Mouse (Mus musculus): ENCODE data around the gene Rassf4.

Gene Rassf4

GRCm38 (mm10) chr6:116673471-116674282 is at the start of gene Rassf4:
Gene Rassf4 (minus strand): TSS chr6:116673952.
- peak in 1 of 2 experiments; percentile 76 for DNase-seq (ENCODE audit: low spot score in 2 of 2)

DNA sequence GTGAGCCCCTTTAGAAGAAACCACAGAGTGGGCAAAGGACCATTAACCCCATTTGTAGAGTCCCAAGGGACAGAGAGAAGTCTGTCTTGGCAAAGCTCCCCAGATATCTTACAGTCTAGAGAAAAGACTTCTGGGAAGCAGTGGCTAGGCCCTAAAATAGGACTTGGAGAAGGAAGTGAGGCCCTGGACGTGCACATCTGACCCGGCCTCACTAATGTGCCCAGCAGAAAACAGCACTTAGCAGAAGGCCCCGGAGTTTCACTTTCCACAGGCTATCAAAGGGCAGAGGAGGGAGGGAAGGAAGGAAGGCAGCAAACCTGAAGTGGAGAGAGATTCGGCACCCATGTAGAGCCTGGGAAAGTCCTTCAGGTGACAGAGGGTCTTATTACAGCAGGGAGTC is 45.2 kb upstream of the Rassf4 start:
- DNase-seq (ENCODE audit: low spot score in 2 of 2) = no peak

- DNase-seq (ENCODE audit: low spot score in 2 of 2) = no peak
These were observed 44.6 kb upstream of the Rassf4 start for GRCm38 (mm10) chr6:116718361-116718760.

DNA sequence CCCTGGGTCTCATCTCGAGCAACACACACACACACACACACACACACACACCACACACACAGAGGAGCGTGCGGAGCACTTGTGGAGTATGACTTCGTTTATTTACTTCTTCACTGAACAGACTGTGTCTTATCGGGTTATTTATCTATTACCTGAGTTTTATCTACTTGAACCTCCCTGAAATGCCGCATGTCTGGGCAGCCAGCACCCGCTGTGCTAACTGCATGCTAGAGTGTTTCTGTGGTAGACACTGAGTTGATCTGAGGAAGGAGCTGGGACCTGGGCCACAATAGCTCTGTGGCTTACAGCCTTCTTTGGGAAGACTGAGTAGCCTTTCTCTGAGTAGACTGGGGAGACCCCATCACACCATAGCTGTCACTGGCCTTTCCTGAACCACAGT is 44.1 kb upstream of the Rassf4 start:
- DNase-seq (ENCODE audit: low spot score in 2 of 2) = no peak

DNA sequence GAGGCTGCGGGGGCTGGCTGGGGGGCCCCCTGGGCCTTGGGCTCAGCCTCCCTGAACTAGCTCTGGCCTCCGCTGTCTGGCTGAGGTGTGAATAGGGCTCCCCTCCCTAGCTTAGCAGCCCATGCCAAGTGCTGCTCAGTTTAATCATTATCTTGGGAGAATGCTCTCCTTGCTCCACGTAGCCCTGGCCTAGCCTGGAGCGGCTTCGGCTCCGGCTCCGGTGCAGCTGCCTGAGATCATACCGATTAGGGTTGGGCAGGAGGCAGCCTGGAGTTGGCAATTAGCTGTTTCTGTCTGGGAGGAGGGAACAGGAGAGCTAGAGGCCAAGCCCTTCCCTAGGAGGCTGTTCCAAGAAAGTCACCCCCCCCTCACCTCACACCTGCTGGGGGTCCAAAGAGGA is 42.9 kb upstream of the Rassf4 start, which contains the start of gene Tmem72:
Gene Tmem72 (minus strand): TSS at position 248 of the 400 bp plus-strand sequence.
- no peak for DNase-seq (ENCODE audit: low spot score in 2 of 2)

DNA sequence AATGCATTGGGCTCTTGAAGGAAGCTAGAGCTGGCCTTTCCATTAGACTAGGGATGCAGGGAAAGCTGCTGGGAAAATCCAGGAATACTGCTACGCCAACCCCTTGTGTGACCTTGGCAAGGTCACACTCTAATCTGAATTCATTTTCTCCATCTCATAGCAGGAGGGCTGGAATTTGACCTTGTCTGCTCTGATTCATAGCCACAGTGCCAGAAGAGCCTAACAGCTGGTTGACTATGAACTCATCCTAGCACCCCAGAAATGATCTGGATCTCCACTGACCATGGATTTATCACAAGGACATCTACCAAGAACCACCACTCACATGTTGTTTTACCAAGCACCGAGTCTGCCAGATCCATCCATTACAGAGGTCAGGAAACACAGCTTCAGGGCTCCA is 41.4 kb upstream of the Rassf4 start:
- no peak for DNase-seq (ENCODE audit: low spot score in 2 of 2)

GRCm38 (mm10) chr6:116714576-116714975 is 40.8 kb upstream of the Rassf4 start:
- no peak for DNase-seq (ENCODE audit: low spot score in 2 of 2)

- DNase-seq (ENCODE audit: low spot score in 2 of 2) = no peak
These were observed 40.2 kb upstream of the Rassf4 start for GRCm38 (mm10) chr6:116713966-116714365.

DNA sequence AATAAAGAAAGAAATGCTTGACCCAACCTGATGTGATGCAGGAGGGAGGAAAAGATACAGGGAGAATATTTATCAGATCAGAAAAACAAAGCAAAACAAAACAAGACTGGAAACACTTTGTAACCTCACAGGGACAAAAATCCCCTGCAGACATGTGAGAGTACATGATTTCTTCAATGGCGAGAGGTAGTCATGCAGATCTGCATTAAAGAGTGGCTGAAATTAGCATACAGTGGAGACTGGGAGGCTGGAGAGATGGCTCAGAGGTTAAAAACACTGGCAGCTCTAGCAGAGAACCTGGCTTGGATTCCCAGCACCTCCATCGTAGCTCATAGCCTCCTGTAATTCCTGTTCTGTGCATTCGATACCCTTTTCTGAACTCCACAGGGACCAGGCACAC is 38.8 kb upstream of the Rassf4 start:
- DNase-seq (ENCODE audit: low spot score in 2 of 2) = no peak

DNA sequence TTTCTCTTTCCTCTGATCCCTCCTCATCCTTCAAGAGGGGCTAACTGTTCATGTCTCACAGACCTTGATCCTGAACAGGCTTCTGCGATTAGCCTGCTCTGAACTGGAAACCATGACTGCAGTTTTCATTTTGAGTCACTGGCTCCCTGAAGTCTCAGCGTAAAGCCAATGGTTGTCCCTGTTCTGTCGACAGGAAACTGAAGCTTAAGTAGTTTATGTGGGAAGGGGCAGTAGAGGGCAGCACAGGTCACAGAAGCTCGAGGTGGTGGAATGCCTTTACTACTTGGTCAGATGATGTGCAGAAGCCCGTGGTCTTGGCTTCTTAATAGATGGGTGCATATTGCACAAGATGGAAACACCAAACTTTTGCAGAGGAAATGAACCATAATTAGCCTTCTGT is 38.3 kb upstream of the Rassf4 start:
- no peak for DNase-seq (ENCODE audit: low spot score in 2 of 2)

- no peak for DNase-seq (ENCODE audit: low spot score in 2 of 2)
These were observed 30.6 kb upstream of the Rassf4 start for GRCm38 (mm10) chr6:116704320-116704719.

DNA sequence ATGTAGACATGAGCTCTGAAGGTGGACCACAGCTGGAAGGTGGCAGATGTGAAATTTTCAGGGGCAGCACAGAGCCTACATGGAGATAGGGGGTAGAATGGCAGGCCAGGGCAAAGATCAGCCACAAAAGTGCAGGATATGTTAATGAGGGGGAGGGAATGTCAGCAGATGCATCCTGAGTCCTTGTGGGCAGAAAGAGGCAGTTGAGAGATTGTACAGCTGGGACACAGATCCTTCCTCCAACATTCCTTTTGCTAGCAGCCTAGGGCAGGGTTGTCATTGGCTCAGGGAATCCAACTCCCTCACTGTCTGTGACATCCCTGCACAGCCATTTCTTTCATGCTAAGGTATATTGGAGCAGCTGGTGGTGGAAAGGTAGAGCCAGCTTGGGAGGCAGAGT is 27.1 kb upstream of the Rassf4 start:
- no peak for DNase-seq (ENCODE audit: low spot score in 2 of 2)

DNA sequence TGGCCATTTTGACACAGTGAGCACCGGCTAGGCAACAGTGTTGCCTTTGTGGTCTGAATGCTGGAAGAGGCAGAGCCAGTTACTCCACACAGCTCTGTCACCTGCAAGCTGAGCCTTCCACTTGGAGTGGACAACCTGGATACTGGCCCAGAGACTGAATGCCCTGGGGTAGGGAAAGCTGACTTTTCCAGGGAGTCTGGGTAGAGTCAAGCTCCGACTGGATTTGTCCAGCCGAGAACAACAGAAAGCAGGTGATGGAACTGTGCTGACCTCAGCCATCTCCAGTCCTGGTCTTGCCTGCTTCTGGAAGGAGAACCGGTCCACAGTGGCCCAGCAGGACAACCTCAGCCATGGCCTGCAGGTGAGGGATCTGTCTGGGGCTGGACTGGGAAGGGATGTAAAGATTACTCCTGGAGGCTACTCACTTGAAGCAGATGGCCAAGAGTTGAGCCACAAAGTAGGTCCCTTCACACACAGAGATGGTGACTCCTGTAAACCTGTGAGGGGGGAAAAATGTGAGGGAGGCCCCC is 24.2 kb upstream of the Rassf4 start:
- DNase-seq (ENCODE audit: low spot score in 2 of 2) = no peak

DNA sequence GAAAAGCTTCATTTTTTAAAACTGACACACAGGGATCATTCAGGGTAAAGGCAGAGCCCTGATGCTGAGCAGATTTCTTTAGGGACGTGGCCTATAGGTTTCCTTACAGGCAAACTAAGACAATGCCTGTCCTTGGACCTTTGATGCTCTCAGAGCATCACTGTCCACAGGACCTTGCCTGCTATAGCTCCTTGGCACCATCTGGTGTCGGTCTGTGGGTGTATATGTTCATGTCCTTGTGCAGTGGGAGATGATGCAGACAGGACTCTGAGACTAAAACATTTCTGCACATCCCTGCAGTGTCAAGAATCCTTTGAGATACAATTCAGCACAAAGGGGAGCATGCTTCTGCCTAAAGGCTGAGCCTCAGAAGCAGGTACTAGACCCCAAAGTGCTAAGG is 23.7 kb upstream of the Rassf4 start:
- no peak for DNase-seq (ENCODE audit: low spot score in 2 of 2)

DNA sequence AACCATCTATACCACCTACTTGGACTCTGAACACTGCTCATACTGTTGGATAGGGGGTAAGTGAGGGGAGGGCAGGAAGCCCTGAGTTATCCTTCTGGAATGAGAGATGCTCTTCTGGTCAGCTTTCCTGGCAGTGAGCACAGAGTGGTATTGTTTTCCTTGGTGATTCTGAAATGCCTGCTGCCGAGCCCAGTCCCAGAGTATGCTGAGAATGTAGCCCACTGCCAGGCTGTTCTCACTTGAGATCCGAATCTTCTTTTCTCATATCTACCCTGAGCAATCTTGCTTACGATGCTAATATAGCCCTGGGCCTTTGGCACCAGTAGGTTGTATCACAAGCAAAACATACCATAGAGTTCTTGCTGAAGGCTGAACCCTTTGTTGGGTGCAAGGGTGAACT is 20.6 kb upstream of the Rassf4 start:
- DNase-seq (ENCODE audit: low spot score in 2 of 2) = no peak

DNA sequence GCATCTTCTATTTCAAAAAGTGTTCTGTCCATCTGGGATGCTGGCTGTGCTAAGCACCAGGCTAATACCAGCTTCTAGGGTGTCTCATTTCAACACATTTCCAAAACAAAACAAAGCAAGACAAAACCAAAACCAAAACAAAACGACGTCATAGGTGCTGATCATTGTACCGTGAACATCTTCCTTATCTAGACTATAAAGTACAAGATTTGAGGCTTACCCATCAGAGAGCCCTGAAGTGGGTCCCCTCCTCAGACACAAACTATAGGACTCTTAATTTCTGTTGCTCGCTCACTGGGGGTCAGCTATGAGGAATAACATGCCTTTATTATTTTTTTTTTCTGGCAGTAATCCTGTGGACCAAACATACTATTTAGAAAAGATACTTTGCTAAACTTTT is 19.9 kb upstream of the Rassf4 start:
- DNase-seq (ENCODE audit: low spot score in 2 of 2) = no peak

GRCm38 (mm10) chr6:116682317-116682716 is 8.6 kb upstream of the Rassf4 start:
- no peak for DNase-seq (ENCODE audit: low spot score in 2 of 2)

DNA sequence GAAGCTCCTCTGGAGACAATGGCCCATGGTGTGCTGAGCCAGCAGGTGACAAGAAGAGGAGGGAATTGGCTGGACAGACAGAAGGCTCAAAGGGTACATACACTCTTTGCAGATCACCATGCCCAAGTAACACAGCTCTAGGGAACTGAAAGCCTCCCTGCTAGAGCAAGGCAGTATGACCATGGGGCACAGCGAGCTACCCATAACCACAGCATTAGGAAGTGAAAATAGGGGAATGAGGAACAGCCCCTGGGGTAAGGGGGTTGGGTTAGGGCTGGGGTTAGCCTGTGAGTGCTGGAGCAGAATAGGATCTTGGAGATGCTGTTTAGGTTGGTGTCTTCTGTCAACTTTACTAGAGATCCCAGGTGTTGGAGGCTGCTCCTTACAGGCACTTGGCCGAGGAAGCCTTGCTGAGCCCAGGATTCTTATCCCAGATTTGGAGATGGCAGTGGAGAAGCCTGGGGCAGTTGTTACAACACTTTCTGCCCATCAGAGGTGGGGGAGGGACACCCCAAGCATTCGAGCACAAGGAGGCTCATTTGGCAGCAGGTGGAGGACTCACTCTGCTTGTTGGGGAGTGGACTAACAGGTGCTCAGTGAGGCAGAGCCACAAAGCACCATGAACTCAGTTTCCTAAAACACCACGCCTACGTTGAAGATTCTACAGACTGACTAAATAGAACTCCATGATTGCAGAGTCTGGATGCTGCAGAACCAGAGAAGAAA is 6.0 kb upstream of the Rassf4 start:
- DNase-seq (ENCODE audit: low spot score in 2 of 2) = no peak

GRCm38 (mm10) chr6:116677321-116677720 is 3.6 kb upstream of the Rassf4 start:
- no peak for DNase-seq (ENCODE audit: low spot score in 2 of 2)

GRCm38 (mm10) chr6:116676355-116676913 is 2.7 kb upstream of the Rassf4 start:
- no peak for DNase-seq (ENCODE audit: low spot score in 2 of 2)

DNA sequence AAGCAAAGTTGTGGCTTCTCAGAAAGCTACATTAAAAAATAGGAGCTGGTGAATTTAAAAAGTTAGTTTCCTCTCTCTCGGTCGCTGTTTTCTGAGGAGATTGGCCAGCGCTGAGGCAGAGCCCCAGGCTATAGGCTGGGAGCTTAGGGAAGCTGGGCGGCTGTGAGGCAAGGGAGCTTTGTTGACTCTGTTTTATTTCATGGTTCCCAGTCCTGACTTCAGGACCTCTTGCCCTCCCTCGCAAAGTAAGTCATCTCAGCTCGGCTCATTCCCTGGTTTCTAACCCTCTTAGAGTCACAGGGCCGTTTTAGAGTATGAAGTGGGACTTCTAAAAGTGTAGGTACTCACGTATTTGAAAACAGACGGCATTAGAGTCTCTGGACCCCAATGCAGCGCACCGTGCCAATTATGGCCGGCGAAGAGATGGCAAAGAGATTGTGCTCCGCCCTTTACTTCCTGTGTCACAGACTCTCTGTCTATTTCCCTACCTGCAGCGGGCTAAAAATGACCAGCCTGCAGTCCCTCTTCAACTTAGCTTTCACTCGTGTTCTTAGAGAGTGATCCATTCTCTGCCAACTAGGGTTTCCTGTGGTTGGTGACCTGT is 633 bp upstream of the Rassf4 start:
- DNase-seq (ENCODE audit: low spot score in 2 of 2) = no peak

GRCm38 (mm10) chr6:116672349-116672748 is 1.4 kb downstream of the Rassf4 start:
- DNase-seq (ENCODE audit: low spot score in 2 of 2) = no peak
